Mouse (Mus musculus) erythroblast, embryonic 14.5 days (primary cell): ENCODE data around the gene Cdkn1c.

Source experiments
- GATA1 ChIP-seq: IDR thresholded peaks from 2 replicates; pipeline ENCODE4 v1.6.1; 2012; ENCODE audit warnings: low read length, inconsistent platforms, mixed read lengths
- TAL1 ChIP-seq: IDR thresholded peaks from 3 replicates; pipeline ENCODE4 v1.6.1; 2012; ENCODE audit warnings: low read length, inconsistent platforms, mixed read lengths

- TF ChIP-seq TAL1 (no peak), GATA1 (no peak)
Measured at GRCm38 (mm10) chr7:143505823-143506222, 45.0 kb upstream of the Cdkn1c start.
